Mouse (Mus musculus) lung, adult 2 months (tissue): ENCODE data around the gene Amdhd1.

ENCODE experiments used
- CTCF ChIP-seq: fragments of 200-500 bp; IDR thresholded peaks from 2 replicates; pipeline ENCODE4 v1.5.1; 2011; ENCODE audit warnings: mild to moderate bottlenecking, low read length, control low read depth; ENCODE audit not compliant: insufficient read depth
- POLR2A ChIP-seq: fragments of 200-500 bp; IDR thresholded peaks from 2 replicates; pipeline ENCODE4 v1.6.1; 2011; ENCODE audit warnings: low read depth, mild to moderate bottlenecking, control low read depth, low read length, borderline replicate concordance; ENCODE audit errors: extremely low read depth

DNA sequence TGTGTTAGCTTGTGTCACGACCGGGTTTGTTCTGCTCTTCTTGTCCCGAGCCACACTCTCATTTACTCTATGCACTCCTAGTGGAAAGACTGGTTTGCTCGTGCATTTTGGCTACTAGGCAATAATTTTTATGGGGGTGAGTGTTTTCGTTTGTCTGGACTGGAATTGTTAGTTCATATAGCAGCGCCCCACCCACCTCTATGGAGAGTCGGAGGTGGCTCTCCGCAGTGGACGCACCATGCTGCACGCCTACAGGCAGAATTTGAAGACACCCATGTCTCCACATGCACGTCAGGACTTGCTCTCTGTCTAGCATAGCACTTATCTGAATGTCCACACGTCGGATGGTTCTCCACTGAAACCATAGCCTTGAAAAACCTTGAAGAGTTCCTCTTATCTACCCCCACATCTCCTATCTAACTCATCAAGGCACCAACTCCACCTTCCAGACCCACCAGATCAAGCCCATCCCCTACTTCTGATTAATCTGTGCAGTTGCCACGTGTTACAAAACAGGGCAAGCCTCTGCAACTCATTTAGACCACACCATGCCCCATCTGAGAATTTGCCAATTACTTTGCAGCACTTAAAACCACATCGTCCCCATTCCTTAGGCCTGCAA is 30.2 kb downstream of the Amdhd1 start:
- TF ChIP-seq CTCF (no peak), POLR2A (no peak)
